ENCODE assay signal across 14 mouse cellular contexts in the genomic region with DNA sequence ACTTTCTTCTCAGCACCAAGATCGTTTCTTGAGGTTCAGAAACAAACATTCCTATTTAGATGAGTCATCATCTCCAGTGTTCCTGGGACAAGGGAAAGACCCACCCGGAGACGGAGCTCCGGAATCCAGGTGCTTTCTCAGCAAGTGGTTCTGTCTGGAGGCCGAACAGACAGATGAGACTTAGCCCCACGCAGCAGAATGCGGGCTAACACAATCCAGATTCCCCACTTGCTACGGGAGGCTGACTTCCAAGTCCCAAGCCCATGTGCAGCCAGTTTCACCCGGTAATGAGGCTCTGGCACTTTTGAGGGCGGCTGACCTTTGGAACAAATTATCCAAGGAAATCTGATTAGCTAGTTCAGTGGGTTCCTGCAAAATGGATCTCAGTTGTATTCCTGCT.
DNase-seq lines count a peak whose midpoint lies in the region; ATAC-seq and TF ChIP-seq lines count a peak whose summit lies in the region.
"Had no signal": no experiment of that assay in that cellular context is flagged by ENCODE, and none has a peak within 500 bp of the region (broad histone marks: within the 10 kb centered on the region; RNA-seq: fewer than 3 reads in every experiment).

No protein-coding gene starts in this region.

- TF ChIP-seq CTCF in gastrocnemius, adult 2 months (IDR thresholded peaks at IDR 0.05) = no peak

- H3K27me3 ChIP-seq in embryonic facial prominence, embryonic 15.5 days = no peaks in the 10 kb centered on the region; the same call in 1 of the 2 replicates
- H3K27me3 ChIP-seq: neural tube, embryonic 15.5 days had no signal

- 22% methylated on average over 10 of the region's 10 CpGs for WGBS in embryonic facial prominence, embryonic 15.5 days

- H3K36me3 ChIP-seq in embryonic facial prominence, embryonic 15.5 days = no peaks in the 10 kb centered on the region
- H3K36me3 ChIP-seq: neural tube, embryonic 15.5 days had no signal

- intact Hi-C loops in gastrocnemius, adult 2 months (cut with DNase I) = no loop called here

- H3K4me2 ChIP-seq in embryonic facial prominence, embryonic 15.5 days (replicated peaks) = no peak overlapping the region
- H3K4me2 ChIP-seq: neural tube, embryonic 15.5 days had no signal

- peak; percentile 22 to 49 for DNase-seq in cerebellum, postnatal 10 days
- no peak for DNase-seq in cerebellum, adult 18-20 months
- peak; percentile 60 for DNase-seq in Muller cell, postnatal 12 days (ENCODE audit: inconsistent ontology term)
- peak; percentile 18 for DNase-seq in kidney, postnatal 14 days
- no peak for DNase-seq in layer of hippocampus, postnatal 10 days (ENCODE audit: low spot score in 2 of 2)
- no peak for DNase-seq in thymus, postnatal 0 days (ENCODE audit: low spot score)
- no peak for DNase-seq in gastrocnemius, adult 2 months
- DNase-seq: adrenal gland, postnatal 14 days; cerebellum, adult 8-10 months; gastrocnemius, postnatal 25 days; lung, postnatal 36 days had no signal

- H3K9me3 ChIP-seq in embryonic facial prominence, embryonic 15.5 days (replicated peaks) = no peaks in the 10 kb centered on the region
- H3K9me3 ChIP-seq: neural tube, embryonic 15.5 days had no signal

- peak; percentile 51; the same call in 1 of the 2 replicates for ATAC-seq in embryonic facial prominence, embryonic 15.5 days (ENCODE audit: insufficient number of reproducible peaks, low FRiP score, low TSS enrichment, low read depth)
- ATAC-seq: midbrain, embryonic 16.5 days had no signal

- 0 out of 2 replicates have a peak, but pooled peaks cover 6% of the 10 kb centered on the region for H3K4me1 ChIP-seq in embryonic facial prominence, embryonic 15.5 days
- H3K4me1 ChIP-seq: neural tube, embryonic 15.5 days had no signal

- H3K27ac ChIP-seq in embryonic facial prominence, embryonic 15.5 days (replicated peaks) = 0 out of 2 replicates have a peak overlapping the region, but pooled peaks have one; percentile 5
- H3K27ac ChIP-seq in gastrocnemius, adult 2 months = no peak overlapping the region
- H3K27ac ChIP-seq: neural tube, embryonic 15.5 days had no signal

- H3K4me3 ChIP-seq in embryonic facial prominence, embryonic 15.5 days (replicated peaks) = no peak overlapping the region
- no peak overlapping the region for H3K4me3 ChIP-seq in gastrocnemius, adult 2 months
- H3K4me3 ChIP-seq: neural tube, embryonic 15.5 days had no signal

- no peak overlapping the region for H3K9ac ChIP-seq in embryonic facial prominence, embryonic 15.5 days
- H3K9ac ChIP-seq: neural tube, embryonic 15.5 days had no signal

Comparison
In these comparisons a context has a peak if more than half of its experiments do, and no peak if none do; other contexts are left out.
1. DNase-seq: peak in cerebellum, postnatal 10 days (2 of 2), Muller cell, postnatal 12 days (single experiment) and kidney, postnatal 14 days (single experiment); none in cerebellum, adult 18-20 months (0 of 2), layer of hippocampus, postnatal 10 days (0 of 2), thymus, postnatal 0 days (single experiment) and gastrocnemius, adult 2 months (single experiment).